Mouse (Mus musculus) inflammation-experienced regulatory T-cells, adult 6 months (primary cell): ENCODE data around the gene Slc2a9. TPM values are rescaled to one million over a fixed set of nuclear protein-coding genes. Genes with fewer than 3 reads are reported as not detected.

Experiments used
- ATAC-seq: one replicate; pipeline ENCODE4 v1.8.0; 2017
- polyA plus RNA-seq, 3 experiments: library from polyadenylated mRNA; unstranded; fragments of 100-300 nt; shearing (Covaris generic); gene quantifications; one replicate each; pipeline ENCODE4 v1.2.1; 2017

Slc2a9 gene
- polyA plus RNA-seq, 3 experiments from 2014 or later, result 7.6 to 10.5 (median 8.7) TPM

GRCm38 (mm10) chr5:38366650-38367470 lies 136.1 kb downstream of the Slc2a9 start:
- no peak for ATAC-seq

GRCm38 (mm10) chr5:38365521-38365920 lies 137.4 kb downstream of the Slc2a9 start:
- ATAC-seq, result no peak

GRCm38 (mm10) chr5:38364396-38364795 lies 138.5 kb downstream of the Slc2a9 start:
- no peak for ATAC-seq

GRCm38 (mm10) chr5:38359716-38360115 lies 143.2 kb downstream of the Slc2a9 start:
- ATAC-seq, result no peak

- ATAC-seq, result no peak
These were observed 146.0 kb downstream of the Slc2a9 start for GRCm38 (mm10) chr5:38356927-38357326.

GRCm38 (mm10) chr5:38350351-38350929 lies 152.5 kb downstream of the Slc2a9 start:
- ATAC-seq, result no peak

- ATAC-seq, result no peak
These were observed 156.1 kb downstream of the Slc2a9 start for GRCm38 (mm10) chr5:38346646-38347432.

GRCm38 (mm10) chr5:38343101-38343500 lies 159.8 kb downstream of the Slc2a9 start:
- no peak for ATAC-seq

- ATAC-seq, result no peak
These were observed 168.4 kb downstream of the Slc2a9 start for GRCm38 (mm10) chr5:38334582-38334981.

- ATAC-seq, result no peak
These were observed 169.6 kb downstream of the Slc2a9 start for GRCm38 (mm10) chr5:38333381-38333780.

- ATAC-seq, result no peak
These were observed 183.8 kb downstream of the Slc2a9 start, which contains the start of gene Drd5 for GRCm38 (mm10) chr5:38318966-38319786. TSS of gene Drd5 (plus strand) at chr5:38319367.

- no peak for ATAC-seq
These were observed 193.1 kb downstream of the Slc2a9 start for GRCm38 (mm10) chr5:38309795-38310194.

GRCm38 (mm10) chr5:38308873-38309272 lies 194.1 kb downstream of the Slc2a9 start:
- ATAC-seq, result no peak

GRCm38 (mm10) chr5:38307255-38308101 lies 195.5 kb downstream of the Slc2a9 start:
- peak; percentile 89 for ATAC-seq

- ATAC-seq, result no peak
These were observed 197.7 kb downstream of the Slc2a9 start for GRCm38 (mm10) chr5:38305241-38305640.

- ATAC-seq, result no peak
These were observed 200.3 kb downstream of the Slc2a9 start for GRCm38 (mm10) chr5:38302651-38303050.

- no peak for ATAC-seq
These were observed 201.1 kb downstream of the Slc2a9 start for GRCm38 (mm10) chr5:38301761-38302411.
